Mouse (Mus musculus) gastrocnemius, postnatal 14 days (tissue): ENCODE measurements around the gene Tbc1d22a. TPM values are rescaled to one million over a fixed set of nuclear protein-coding genes. Genes with fewer than 3 reads are reported as not detected.

Source experiments
- DNase-seq: peaks from one replicate; pipeline ENCODE4 v3.0.0; 2021; ENCODE audit warnings: mixed read lengths
- intact Hi-C: fragments of 180-260 bp; cut with DNase I; formaldehyde crosslinking; loops from one replicate; pipeline ENCODE4 v1.15.1; 2025; ENCODE audit warnings: low total_unique reads
- total RNA-seq, 2 experiments: library from RNA; stranded (reverse); gene quantifications; 2 replicates each; pipeline ENCODE4 v1.2.3; 2021

The Tbc1d22a gene
- total RNA-seq, 2 experiments from 2014 or later, result 10.4 to 11.9 TPM

- intact Hi-C loops, result no loop called here
- no peak for DNase-seq
Measured at GRCm38 (mm10) chr15:86422858-86423257, 208.6 kb downstream of the Tbc1d22a start.

- intact Hi-C loops, result no loop called here
- no peak for DNase-seq
Measured at GRCm38 (mm10) chr15:86423884-86424283, 209.6 kb downstream of the Tbc1d22a start.

GRCm38 (mm10) chr15:86424971-86425370 is 210.7 kb downstream of the Tbc1d22a start:
- intact Hi-C loops, result no loop called here
- no peak for DNase-seq

GRCm38 (mm10) chr15:86426364-86427000 is 212.2 kb downstream of the Tbc1d22a start:
- DNase-seq, result no peak
- intact Hi-C loops, result no loop called here

- no peak for DNase-seq
- intact Hi-C loops, result no loop called here
Measured at GRCm38 (mm10) chr15:86427439-86427838, 213.2 kb downstream of the Tbc1d22a start.

- intact Hi-C loops, result no loop called here
- DNase-seq, result no peak
Measured at GRCm38 (mm10) chr15:86428496-86428895, 214.2 kb downstream of the Tbc1d22a start.

GRCm38 (mm10) chr15:86429766-86430335 is 215.6 kb downstream of the Tbc1d22a start:
- intact Hi-C loops, result no loop called here
- no peak for DNase-seq

- intact Hi-C loops, result no loop called here
- DNase-seq, result no peak
Measured at GRCm38 (mm10) chr15:86431539-86432080, 217.4 kb downstream of the Tbc1d22a start.

GRCm38 (mm10) chr15:86432791-86433190 is 218.5 kb downstream of the Tbc1d22a start:
- intact Hi-C loops, result no loop called here
- no peak for DNase-seq

GRCm38 (mm10) chr15:86433378-86433777 is 219.1 kb downstream of the Tbc1d22a start:
- DNase-seq, result no peak
- intact Hi-C loops, result no loop called here

GRCm38 (mm10) chr15:86434241-86434640 is 220.0 kb downstream of the Tbc1d22a start:
- intact Hi-C loops, result no loop called here
- no peak for DNase-seq

GRCm38 (mm10) chr15:86437346-86437745 is 223.1 kb downstream of the Tbc1d22a start:
- intact Hi-C loops, result no loop called here
- DNase-seq, result no peak

GRCm38 (mm10) chr15:86439015-86439796 is 224.9 kb downstream of the Tbc1d22a start:
- intact Hi-C loops, result no loop called here
- no peak for DNase-seq

- intact Hi-C loops, result no loop called here
- no peak for DNase-seq
Measured at GRCm38 (mm10) chr15:86444271-86444670, 230.0 kb downstream of the Tbc1d22a start.

GRCm38 (mm10) chr15:86446064-86446463 is 231.8 kb downstream of the Tbc1d22a start:
- DNase-seq, result no peak
- intact Hi-C loops, result no loop called here

GRCm38 (mm10) chr15:86447251-86447650 is 233.0 kb downstream of the Tbc1d22a start:
- intact Hi-C loops, result no loop called here

GRCm38 (mm10) chr15:86449236-86449635 is 235.0 kb downstream of the Tbc1d22a start:
- intact Hi-C loops, result no loop called here

More at GRCm38 (mm10) chr15:86447251-86447650, 233.0 kb downstream of the Tbc1d22a start:
- DNase-seq, result no peak

GRCm38 (mm10) chr15:86449794-86450193 is 235.5 kb downstream of the Tbc1d22a start:
- intact Hi-C loops, result no loop called here
- no peak for DNase-seq

More at GRCm38 (mm10) chr15:86449236-86449635, 235.0 kb downstream of the Tbc1d22a start:
- DNase-seq, result no peak

- intact Hi-C loops, result no loop called here
Measured at GRCm38 (mm10) chr15:86459413-86459812, 245.2 kb downstream of the Tbc1d22a start.

GRCm38 (mm10) chr15:86462636-86463035 is 248.4 kb downstream of the Tbc1d22a start:
- no peak for DNase-seq
- intact Hi-C loops, result no loop called here

More at GRCm38 (mm10) chr15:86459413-86459812, 245.2 kb downstream of the Tbc1d22a start:
- no peak for DNase-seq
